Mouse (Mus musculus) CH12.LX (cell line): ENCODE results near the gene Tle3. TPM values are rescaled to one million over a fixed set of nuclear protein-coding genes. Genes with fewer than 3 reads are reported as not detected.

Experiments
- DNase-seq: peaks from one replicate; pipeline ENCODE4 v3.0.0-alpha.2; 2013; ENCODE audit errors: extremely low read depth
- H3K27ac ChIP-seq: 2 replicates; pipeline ENCODE4 v1.5.1; 2012; ENCODE audit warnings: low read depth, mild to moderate bottlenecking, control low read depth, moderate library complexity; ENCODE audit not compliant: insufficient read depth
- H3K27me3 ChIP-seq: replicated peaks from 2 replicates; pipeline ENCODE3; 2012; ENCODE audit warnings: inconsistent platforms
- H3K36me3 ChIP-seq, 2 experiments: replicated peaks in 1 of 2; 2 replicates each; pipeline versions ENCODE3 to v1.6.1; 2012; ENCODE audit warnings: inconsistent platforms in 1 of 2, low read length in 1 of 2, mild to moderate bottlenecking in 1 of 2, mixed read lengths in 1 of 2, moderate library complexity in 1 of 2; ENCODE audit not compliant: control insufficient read depth in 1 of 2, insufficient read depth in 1 of 2
- H3K4me1 ChIP-seq, 2 experiments: 2 replicates each; pipeline ENCODE4 v1.6.1; 2012; ENCODE audit warnings: inconsistent platforms in 1 of 2, moderate library complexity in 1 of 2; ENCODE audit not compliant: insufficient read depth in 2 of 2, control insufficient read depth in 1 of 2
- H3K4me2 ChIP-seq: 2 replicates; pipeline ENCODE4 v1.6.1; 2012; ENCODE audit warnings: low read depth, mild to moderate bottlenecking, control low read depth; ENCODE audit not compliant: poor library complexity, insufficient read depth, severe bottlenecking
- H3K4me3 ChIP-seq, 3 experiments: fragments of 150-350 bp in 1 of 3; sonication (generic) in 1 of 3; replicated peaks in 1 of 3; 2 replicates each; pipeline versions ENCODE3 to v1.5.1; 2011 to 2012; ENCODE audit warnings: low read depth in 2 of 3, low read length in 2 of 3, mild to moderate bottlenecking in 2 of 3, moderate library complexity in 2 of 3, control low read depth in 1 of 3, improper control_type of control experiment in 1 of 3, inconsistent platforms in 1 of 3, mixed read lengths in 1 of 3; ENCODE audit not compliant: poor library complexity in 1 of 3
- H3K79me2 ChIP-seq: replicated peaks from 2 replicates; pipeline ENCODE4 v1.6.1; 2012; ENCODE audit warnings: mild to moderate bottlenecking, moderate library complexity; ENCODE audit not compliant: control insufficient read depth, poor library complexity, insufficient read depth, severe bottlenecking; ENCODE audit errors: extremely low read depth
- H3K9ac ChIP-seq: 2 replicates; pipeline ENCODE4 v1.6.1; 2012; ENCODE audit warnings: low read depth, mild to moderate bottlenecking, control low read depth, moderate library complexity; ENCODE audit not compliant: insufficient read depth
- H3K9me3 ChIP-seq: replicated peaks from 2 replicates; pipeline ENCODE3; 2012; ENCODE audit warnings: low read length, inconsistent platforms, mixed read lengths
- BHLHE40 ChIP-seq: IDR thresholded peaks from 2 replicates; pipeline ENCODE4 v1.6.1; 2011; ENCODE audit warnings: mild to moderate bottlenecking, low read depth, low read length, improper control_type of control experiment
- CHD1 ChIP-seq: IDR thresholded peaks from 2 replicates; pipeline ENCODE4 v1.6.1; 2012; ENCODE audit warnings: low read depth, low read length, improper control_type of control experiment, inconsistent platforms
- CHD2 ChIP-seq: IDR thresholded peaks from 2 replicates; pipeline ENCODE4 v1.6.1; 2011; ENCODE audit warnings: low read length, improper control_type of control experiment
- CTCF ChIP-seq, 2 experiments: IDR thresholded peaks in 1 of 2; conservative IDR thresholded peaks in 1 of 2; 2 replicates each; pipeline ENCODE4 v1.5.1; 2011 to 2012; ENCODE audit warnings: low read depth in 2 of 2, low read length in 2 of 2, improper control_type of control experiment in 1 of 2, inconsistent platforms in 1 of 2, mild to moderate bottlenecking in 1 of 2, moderate library complexity in 1 of 2
- ELF1 ChIP-seq: IDR thresholded peaks from 2 replicates; pipeline ENCODE4 v1.6.1; 2014; ENCODE audit warnings: low read depth, mild to moderate bottlenecking, inconsistent platforms, low read length, improper control_type of control experiment
- EP300 ChIP-seq: IDR thresholded peaks from 2 replicates; pipeline ENCODE4 v1.6.1; 2011; ENCODE audit warnings: low read length, improper control_type of control experiment
- ETS1 ChIP-seq: conservative IDR thresholded peaks from 2 replicates; pipeline ENCODE4 v1.6.1; 2012; ENCODE audit warnings: low read depth, mild to moderate bottlenecking, inconsistent platforms, low read length, improper control_type of control experiment, moderate library complexity
- GABPA ChIP-seq: IDR thresholded peaks from 2 replicates; pipeline ENCODE4 v1.6.1; 2012; ENCODE audit warnings: low read depth, low read length, improper control_type of control experiment, inconsistent platforms; ENCODE audit not compliant: insufficient replicate concordance
- HCFC1 ChIP-seq: IDR thresholded peaks from 2 replicates; pipeline ENCODE4 v1.6.1; 2012; ENCODE audit warnings: low read depth, mild to moderate bottlenecking, inconsistent platforms, low read length, improper control_type of control experiment
- IRF4 ChIP-seq: IDR thresholded peaks from 2 replicates; pipeline ENCODE4 v1.6.1; 2014; ENCODE audit warnings: low read depth, mild to moderate bottlenecking, inconsistent platforms, low read length, improper control_type of control experiment
- JUND ChIP-seq: conservative IDR thresholded peaks from 2 replicates; pipeline ENCODE4 v1.6.1; 2011; ENCODE audit warnings: low read depth, low read length, improper control_type of control experiment
- KAT2A ChIP-seq: IDR thresholded peaks from 2 replicates; pipeline ENCODE4 v1.6.1; 2012; ENCODE audit warnings: low read length, improper control_type of control experiment, inconsistent platforms; ENCODE audit not compliant: insufficient replicate concordance
- MAFK ChIP-seq: IDR thresholded peaks from 2 replicates; pipeline ENCODE4 v1.6.1; 2011; ENCODE audit warnings: low read length, improper control_type of control experiment; ENCODE audit not compliant: insufficient replicate concordance
- MAX ChIP-seq: IDR thresholded peaks from 2 replicates; pipeline ENCODE4 v1.6.1; 2011; ENCODE audit warnings: low read length, improper control_type of control experiment
- MAZ ChIP-seq: IDR thresholded peaks from 2 replicates; pipeline ENCODE4 v1.6.1; 2012; ENCODE audit warnings: low read depth, mild to moderate bottlenecking, inconsistent platforms, low read length, improper control_type of control experiment, moderate library complexity
- MEF2A ChIP-seq: IDR thresholded peaks from 2 replicates; pipeline ENCODE4 v1.6.1; 2014; ENCODE audit warnings: low read depth, mild to moderate bottlenecking, inconsistent platforms, low read length, improper control_type of control experiment, borderline replicate concordance
- MXI1 ChIP-seq: IDR thresholded peaks from 2 replicates; pipeline ENCODE4 v1.6.1; 2011; ENCODE audit warnings: mild to moderate bottlenecking, low read depth, low read length, improper control_type of control experiment
- MYC ChIP-seq: IDR thresholded peaks from 2 replicates; pipeline ENCODE4 v1.6.1; 2011; ENCODE audit warnings: low read depth, mild to moderate bottlenecking, improper control_type of control experiment, low read length
- NELFE ChIP-seq: IDR thresholded peaks from 2 replicates; pipeline ENCODE4 v1.6.1; 2011; ENCODE audit warnings: low read depth, low read length, improper control_type of control experiment
- POLR2A ChIP-seq: IDR thresholded peaks from 2 replicates; pipeline ENCODE4 v1.6.1; 2011; ENCODE audit warnings: low read depth, mild to moderate bottlenecking, improper control_type of control experiment, low read length
- RAD21 ChIP-seq: IDR thresholded peaks from 2 replicates; pipeline ENCODE4 v1.6.1; 2011; ENCODE audit warnings: low read depth, mild to moderate bottlenecking, low read length, improper control_type of control experiment, moderate library complexity
- RCOR1 ChIP-seq: conservative IDR thresholded peaks from 2 replicates; pipeline ENCODE4 v1.6.1; 2012; ENCODE audit warnings: low read depth, mild to moderate bottlenecking, inconsistent platforms, low read length, improper control_type of control experiment
- SMC3 ChIP-seq: IDR thresholded peaks from 2 replicates; pipeline ENCODE4 v1.6.1; 2011; ENCODE audit warnings: low read depth, low read length, improper control_type of control experiment
- TBP ChIP-seq: conservative IDR thresholded peaks from 2 replicates; pipeline ENCODE4 v1.6.1; 2011; ENCODE audit warnings: low read depth, low read length, improper control_type of control experiment
- TCF12 ChIP-seq: IDR thresholded peaks from 2 replicates; pipeline ENCODE4 v1.6.1; 2014; ENCODE audit warnings: low read depth, mild to moderate bottlenecking, inconsistent platforms, low read length, improper control_type of control experiment
- UBTF ChIP-seq: IDR thresholded peaks from 2 replicates; pipeline ENCODE4 v1.6.1; 2012; ENCODE audit warnings: low read depth, mild to moderate bottlenecking, inconsistent platforms, low read length, improper control_type of control experiment, moderate library complexity
- USF1 ChIP-seq: IDR thresholded peaks from 2 replicates; pipeline ENCODE4 v1.6.1; 2014; ENCODE audit warnings: low read depth, mild to moderate bottlenecking, inconsistent platforms, low read length, improper control_type of control experiment
- USF2 ChIP-seq: conservative IDR thresholded peaks from 2 replicates; pipeline ENCODE4 v1.6.1; 2011; ENCODE audit warnings: low read depth, low read length, improper control_type of control experiment
- ZKSCAN1 ChIP-seq: IDR thresholded peaks from 2 replicates; pipeline ENCODE4 v1.6.1; 2012; ENCODE audit warnings: low read depth, inconsistent platforms, low read length, improper control_type of control experiment, borderline replicate concordance
- ZMIZ1 ChIP-seq: IDR thresholded peaks from 2 replicates; pipeline ENCODE4 v1.6.1; 2012; ENCODE audit warnings: low read depth, mild to moderate bottlenecking, inconsistent platforms, low read length, improper control_type of control experiment
- ZNF384 ChIP-seq: IDR thresholded peaks from 2 replicates; pipeline ENCODE4 v1.6.1; 2012; ENCODE audit warnings: low read depth, low read length, improper control_type of control experiment, inconsistent platforms
- dilution Hi-C: fragments of 300-500 bp; cut with MboI; formaldehyde crosslinking; loops from 2 replicates; pipeline ENCODE4 v1.14.3; 2020; ENCODE audit warnings: low sequenced_read_pairs; ENCODE audit not compliant: extremely low pct_unique_long_range_greater_than_20kb, extremely low pct_ligation_motif_present
- in situ Hi-C: fragments of 300-500 bp; cut with MboI; formaldehyde crosslinking; loops from 3 replicates; pipeline ENCODE4 v1.14.3; 2019; ENCODE audit warnings: low sequenced_read_pairs, low pct_ligation_motif_present, low pct_unique_long_range_greater_than_20kb, mixed read lengths
- polyA plus RNA-seq: library from polyadenylated mRNA; unstranded; fragments of >175 nt; gene quantifications from 2 replicates; pipeline ENCODE4 v1.2.1, GENCODE M21; 2012; ENCODE audit warnings: low read depth; ENCODE audit not compliant: insufficient read length
- total RNA-seq, 2 experiments: library from RNA; depleted of rRNA; stranded (reverse); fragments of 300-350 nt in 1 of 2; fragments of >200 nt in 1 of 2; gene quantifications; 2 replicates each; pipeline ENCODE4 v1.2.3; 2012 to 2014

The Tle3 gene
- total RNA-seq (2012; rRNA removed) (17.2 and 22.8 TPM in 2 replicates), total RNA-seq (2014; rRNA removed) (8.1 and 8.4 TPM in 2 replicates), polyA plus RNA-seq (26.0 and 29.1 TPM in 2 replicates)

DNA sequence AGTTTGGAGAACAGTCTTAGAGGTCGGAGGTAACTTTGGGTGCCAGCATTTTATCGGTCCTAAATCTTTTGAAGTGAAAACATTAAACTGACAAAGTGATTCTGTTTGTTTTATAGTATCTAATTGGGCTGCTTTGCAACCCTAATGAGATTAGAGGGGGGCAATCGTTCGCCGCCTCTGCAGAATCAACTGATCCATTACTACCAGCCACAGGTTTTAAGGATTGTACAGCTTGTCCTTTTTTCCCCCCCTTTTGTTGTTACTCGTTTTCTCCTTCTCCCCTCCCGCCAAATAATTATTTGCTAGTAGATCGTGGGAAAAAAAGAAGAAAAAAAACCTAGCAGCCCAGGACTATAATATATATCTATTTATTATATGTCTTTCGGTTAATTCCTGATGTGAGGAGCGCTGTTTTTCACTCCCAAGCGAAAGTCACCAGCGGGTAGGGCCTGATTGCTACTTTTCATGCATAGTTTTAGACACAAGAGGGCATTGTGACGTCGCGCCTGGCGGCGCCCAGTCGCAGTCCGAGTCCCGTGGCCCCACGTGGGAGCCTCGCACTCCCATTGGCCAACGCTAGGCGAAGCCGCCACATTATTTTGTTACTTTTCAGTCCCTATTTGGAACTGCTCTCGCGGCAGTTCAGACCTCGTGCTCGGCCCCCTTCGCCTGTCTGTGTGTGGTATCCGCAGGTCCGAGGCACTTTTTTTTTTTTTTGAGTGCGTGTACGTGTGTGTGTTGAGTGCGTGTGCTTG is at the start of gene Tle3:
TSS of gene Tle3 (plus strand) at position 612 of the 755 bp plus-strand sequence.
- TF ChIP-seq RCOR1 (no peak), MEF2A (peak; percentile 86), SMC3 (peak; percentile 52), POLR2A (peak; percentile 86), IRF4 (peak; percentile 58; the same call in 1 of the 2 replicates), ETS1 (no peak; the same call in none of the 2 replicates), MAZ (no peak; the same call in 1 of the 2 replicates), EP300 (peak; percentile 15; the same call in 1 of the 2 replicates), BHLHE40 (peak; percentile 91), MAX (peak; percentile 99), MYC (peak; percentile 97), CTCF (conservative IDR thresholded peaks at IDR 0.05 in 1 of 2, IDR thresholded peaks at IDR 0.05 in 1 of 2; ENCODE audit: low read depth in 2 of 2, low read length in 2 of 2) (peak in 1 of 2 experiments; percentile 70; a peak in 2 of 4 replicates), USF2 (peak; percentile 17; the same call in 1 of the 2 replicates), MXI1 (peak; percentile 92), KAT2A (0 out of 2 replicates have a peak, but pooled peaks have one; percentile 39), ZKSCAN1 (no peak), TBP (0 out of 2 replicates have a peak, but pooled peaks have one; percentile 58), GABPA (no peak), MAFK (0 out of 2 replicates have a peak, but pooled peaks have one; percentile 31), CHD1 (no peak), HCFC1 (no peak), NELFE (peak; percentile 76), ELF1 (peak; percentile 15; the same call in 1 of the 2 replicates), JUND (no peak), UBTF (no peak), TCF12 (peak; percentile 83), RAD21 (peak; percentile 68), CHD2 (peak; percentile 97), ZNF384 (peak; percentile 94), ZMIZ1 (peak; percentile 78), USF1 (peak; percentile 43)
- H3K4me2 ChIP-seq: peak within 1 kb of the TSS; percentile 97
- dilution Hi-C loops (no loop called here), in situ Hi-C loops (loop anchor here (5.0 to 25.0 kb wide), 2 partner anchors 320 to 465 kb away; no protein-coding TSS in a partner anchor)
- H3K36me3 ChIP-seq: peaks cover 0 to 16% of the 10 kb centered on the region in 2 experiments
- peak within 1 kb of the TSS; percentile 73 to 84 (median 83) for H3K4me3 ChIP-seq
- peak within 1 kb of the TSS; percentile 74 for H3K9ac ChIP-seq
- no peaks in the 10 kb centered on the region for H3K9me3 ChIP-seq
- H3K27me3 ChIP-seq: no peaks in the 10 kb centered on the region
- DNase-seq: peak; percentile 97
- peaks cover 13% of the 10 kb centered on the region; the same call in 1 of the 2 replicates for H3K79me2 ChIP-seq
- H3K4me1 ChIP-seq: peaks cover 9 to 58% of the 10 kb centered on the region in 2 experiments; a peak in 3 of 4 replicates
- peak within 1 kb of the TSS; percentile 87 for H3K27ac ChIP-seq
